Mouse (Mus musculus): Measurements from ENCODE around the gene Fbxo11.
"Not testable (repeated sequence)": the region's sequence is repeated elsewhere in the genome, so short reads cannot be mapped to it uniquely, and the experiment has no call there.

The Fbxo11 gene

GRCm38 (mm10) chr17:88067202-88067901 is 2.3 kb upstream of the Fbxo11 start:
- no peak for DNase-seq (ENCODE audit: low read depth)

GRCm38 (mm10) chr17:88066799-88067198 is 1.7 kb upstream of the Fbxo11 start:
- no peak for DNase-seq (ENCODE audit: low read depth)

GRCm38 (mm10) chr17:88065801-88066646 is 933 bp upstream of the Fbxo11 start:
- peak; percentile 85 for DNase-seq (ENCODE audit: low read depth)

GRCm38 (mm10) chr17:88064347-88065030 is 602 bp downstream of the Fbxo11 start:
- DNase-seq (ENCODE audit: low read depth), result no peak

- DNase-seq (ENCODE audit: low read depth), result no peak
Observed at GRCm38 (mm10) chr17:88063980-88064346, 1.1 kb downstream of the Fbxo11 start.

GRCm38 (mm10) chr17:88062860-88063580 is 2.1 kb downstream of the Fbxo11 start:
- no peak for DNase-seq (ENCODE audit: low read depth)

GRCm38 (mm10) chr17:88061942-88062341 is 3.1 kb downstream of the Fbxo11 start:
- no peak for DNase-seq (ENCODE audit: low read depth)

GRCm38 (mm10) chr17:88058280-88058679 is 6.8 kb downstream of the Fbxo11 start:
- no peak for DNase-seq (ENCODE audit: low read depth)

GRCm38 (mm10) chr17:88057846-88058245 is 7.2 kb downstream of the Fbxo11 start:
- DNase-seq (ENCODE audit: low read depth), result no peak

GRCm38 (mm10) chr17:88051679-88052078 is 13.4 kb downstream of the Fbxo11 start:
- DNase-seq (ENCODE audit: low read depth), result no peak

GRCm38 (mm10) chr17:88050892-88051291 is 14.2 kb downstream of the Fbxo11 start:
- DNase-seq (ENCODE audit: low read depth), result no peak

- no peak for DNase-seq (ENCODE audit: low read depth)
Observed at GRCm38 (mm10) chr17:88050318-88050717, 14.8 kb downstream of the Fbxo11 start.

- DNase-seq (ENCODE audit: low read depth), result no peak
Observed at GRCm38 (mm10) chr17:88042099-88043086, 22.7 kb downstream of the Fbxo11 start.

- no peak for DNase-seq (ENCODE audit: low read depth)
Observed at GRCm38 (mm10) chr17:88040810-88041209, 24.3 kb downstream of the Fbxo11 start.

- DNase-seq (ENCODE audit: low read depth), result peak; percentile 43
Observed at GRCm38 (mm10) chr17:88034418-88034817, 30.7 kb downstream of the Fbxo11 start.

- peak; percentile 23 for DNase-seq (ENCODE audit: low read depth)
Observed at GRCm38 (mm10) chr17:88031755-88032154, 33.3 kb downstream of the Fbxo11 start.

- DNase-seq (ENCODE audit: low read depth), result no peak
Observed at GRCm38 (mm10) chr17:88029194-88029970, 35.7 kb downstream of the Fbxo11 start.

- DNase-seq (ENCODE audit: low read depth), result peak; percentile 67
Observed at GRCm38 (mm10) chr17:88025227-88025626, 39.9 kb downstream of the Fbxo11 start.

GRCm38 (mm10) chr17:88023924-88024323 is 41.2 kb downstream of the Fbxo11 start:
- DNase-seq (ENCODE audit: low read depth), result no peak

- DNase-seq (ENCODE audit: low read depth), result not testable (repeated sequence)
Observed at GRCm38 (mm10) chr17:88016027-88016426, 49.1 kb downstream of the Fbxo11 start.

Measured in c-Kit-positive CD71-positive TER-119-negative erythroid progenitor cells, embryonic 14.5 days (primary cell).